Mouse (Mus musculus) kidney, embryonic 16.5 days (tissue): ENCODE results near the gene Stambpl1. TPM values are rescaled to one million over a fixed set of nuclear protein-coding genes. Genes with fewer than 3 reads are reported as not detected.

Experiments used
- ATAC-seq: fragments of 200-750 bp; cut with Nextera tagmentation; 2 replicates; pipeline ENCODE4 v1.8.0; 2017; ENCODE audit warnings: moderate TSS enrichment; ENCODE audit not compliant: low FRiP score, low TSS enrichment
- H3K27ac ChIP-seq: fragments of 300-500 bp; sonication (generic); 2 replicates; pipeline ENCODE4 v1.5.1; 2014; ENCODE audit warnings: low read length
- H3K27me3 ChIP-seq: fragments of 300-500 bp; sonication (generic); 2 replicates; pipeline ENCODE4 v1.6.1; 2014; ENCODE audit warnings: low read length, control low read depth, mixed read lengths; ENCODE audit not compliant: insufficient read depth
- H3K36me3 ChIP-seq: fragments of 300-500 bp; sonication (generic); 2 replicates; pipeline ENCODE4 v1.6.1; 2014; ENCODE audit warnings: low read length, control low read depth, mixed read lengths; ENCODE audit not compliant: insufficient read depth
- H3K4me1 ChIP-seq: fragments of 300-500 bp; sonication (generic); 2 replicates; pipeline ENCODE4 v1.6.1; 2014; ENCODE audit warnings: low read length, control low read depth, mixed read lengths; ENCODE audit not compliant: insufficient read depth
- H3K4me2 ChIP-seq: fragments of 300-500 bp; sonication (generic); replicated peaks from 2 replicates; pipeline ENCODE4 v1.6.1; 2014; ENCODE audit warnings: low read depth, low read length
- H3K4me3 ChIP-seq: fragments of 300-500 bp; sonication (generic); 2 replicates; pipeline ENCODE4 v1.5.1; 2014; ENCODE audit warnings: mild to moderate bottlenecking, low read length
- H3K9ac ChIP-seq: fragments of 300-500 bp; sonication (generic); replicated peaks from 2 replicates; pipeline ENCODE4 v1.6.1; 2014; ENCODE audit warnings: low read length
- H3K9me3 ChIP-seq: fragments of 300-500 bp; sonication (generic); 2 replicates; pipeline ENCODE4 v1.6.1; 2016; ENCODE audit warnings: low read length, control low read depth
- WGBS: fragments of 180-500 bp; shearing (Covaris S2); extraction: QIAGEN DNeasy Blood & Tissue Kit; methylation state at CpG from one replicate; pipeline ENCODE4 v1.1.7; 2014; 5-methylcytosine and 5-hydroxymethylcytosine counted together
- polyA plus RNA-seq: library from polyadenylated mRNA; unstranded; fragments of >200 nt; fragmentation: Nextera tagmentation; extraction: Ambion mirVana; gene quantifications from 2 replicates; pipeline ENCODE4 v1.2.1, GENCODE M21; 2015

Stambpl1 gene
- polyA plus RNA-seq, 1 experiment from 2014 or later = 5.0 TPM

DNA sequence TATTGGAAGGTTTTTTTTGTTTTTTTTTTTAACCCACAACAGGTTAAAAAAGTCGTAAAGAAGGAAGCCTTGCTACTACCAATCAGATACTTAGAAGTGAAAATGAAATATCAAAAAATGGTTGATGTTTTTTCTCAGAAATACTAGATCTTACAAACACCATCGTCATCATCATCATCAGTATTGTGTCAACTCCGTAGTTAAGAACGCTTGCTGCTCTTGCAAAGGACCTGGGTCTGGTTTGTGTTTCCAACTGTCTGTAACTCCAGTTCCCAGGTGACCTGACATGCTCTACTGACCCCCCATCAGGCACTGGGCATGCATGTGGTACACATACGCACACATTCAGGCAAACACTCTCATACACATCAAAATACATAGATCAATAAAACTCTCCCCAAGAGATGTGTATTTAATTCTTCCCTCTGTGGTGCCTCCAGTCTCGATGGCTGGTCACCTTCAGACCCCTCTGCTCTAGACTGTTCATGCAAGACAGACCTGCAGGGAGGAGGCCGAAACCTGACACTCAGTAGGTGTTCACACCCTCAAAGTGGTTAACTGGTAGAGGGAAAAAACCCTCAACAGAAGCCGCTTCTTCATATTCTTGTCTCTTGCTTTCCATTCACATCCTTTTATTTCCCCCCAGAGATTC is 18.0 kb downstream of the Stambpl1 start:
- Histone ChIP-seq H3K4me3 (no peak overlapping the region), H3K9ac (no peak overlapping the region), H3K4me2 (no peak overlapping the region), H3K4me1 (0 out of 2 replicates have a peak, but pooled peaks cover 9% of the 10 kb centered on the region), H3K27ac (no peak overlapping the region), H3K9me3 (no peaks in the 10 kb centered on the region), H3K36me3 (no peaks in the 10 kb centered on the region), H3K27me3 (no peaks in the 10 kb centered on the region)
- peak; percentile 82; the same call in 1 of the 2 replicates for ATAC-seq
- 58% methylated on average over 8 of the region's 8 CpGs for WGBS

DNA sequence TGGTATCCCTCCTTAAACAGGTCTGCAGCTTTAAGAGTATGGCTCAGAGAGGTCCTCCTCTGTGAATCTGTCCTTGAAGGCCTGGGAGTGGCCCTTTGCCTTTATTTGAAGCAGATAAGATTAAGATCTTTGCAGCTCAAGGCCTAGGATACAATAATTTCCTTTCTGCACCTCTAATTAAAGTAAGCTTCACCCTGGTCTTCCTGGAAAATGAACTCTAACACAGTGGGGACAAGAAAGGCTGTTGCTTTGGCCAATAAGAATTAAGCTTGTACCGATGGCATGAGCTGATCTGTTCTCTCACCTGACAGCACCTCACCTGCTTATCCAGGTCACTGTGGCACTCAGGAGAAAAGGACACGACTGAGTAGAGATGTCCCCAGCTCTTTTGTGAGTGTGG is 18.8 kb downstream of the Stambpl1 start:
- 58% methylated on average over 2 of the region's 2 CpGs for WGBS
- H3K36me3 ChIP-seq = no peaks in the 10 kb centered on the region
- H3K9me3 ChIP-seq = no peaks in the 10 kb centered on the region
- ATAC-seq = no peak
- no peak overlapping the region for H3K4me2 ChIP-seq
- 0 out of 2 replicates have a peak, but pooled peaks cover 9% of the 10 kb centered on the region for H3K4me1 ChIP-seq
- H3K9ac ChIP-seq = no peak overlapping the region
- H3K27me3 ChIP-seq = no peaks in the 10 kb centered on the region
- no peak overlapping the region for H3K4me3 ChIP-seq
- H3K27ac ChIP-seq = no peak overlapping the region

DNA sequence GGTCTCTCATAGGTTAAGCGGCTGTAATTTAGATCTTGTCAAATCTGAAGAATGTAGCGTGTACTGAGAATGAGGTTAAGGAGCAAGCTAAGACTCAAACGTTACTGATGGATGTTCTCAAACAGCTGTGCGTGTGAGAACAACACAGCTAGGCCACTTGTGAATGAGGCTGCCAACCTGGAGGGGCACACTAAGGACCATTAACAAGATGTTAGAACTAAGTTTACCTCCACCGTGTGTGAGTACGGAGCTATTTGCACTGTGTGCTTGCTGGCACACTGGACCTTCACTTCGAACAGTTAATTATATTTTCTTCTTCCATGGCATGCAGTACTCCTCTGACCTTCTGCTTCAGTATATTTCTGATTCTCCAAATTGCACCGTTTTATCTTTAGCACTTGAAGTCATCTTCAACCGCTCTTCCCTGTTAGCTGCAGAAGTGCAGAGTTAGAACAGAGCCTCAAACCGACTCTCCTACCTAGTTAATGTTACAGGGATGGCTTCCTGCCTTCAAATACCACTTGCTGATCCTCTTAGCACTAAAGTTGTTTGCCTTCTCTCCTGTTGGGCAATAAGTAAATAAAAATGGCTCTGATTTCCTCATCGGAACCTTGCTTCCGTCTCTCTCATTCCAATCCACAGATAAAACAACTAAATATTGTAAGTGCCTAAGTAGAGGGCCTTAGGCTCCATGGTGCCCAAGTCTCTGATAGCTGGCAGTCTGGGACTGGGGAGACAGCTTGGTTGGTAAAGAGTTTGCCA is 20.6 kb downstream of the Stambpl1 start:
- Histone ChIP-seq H3K27ac (no peak overlapping the region), H3K4me3 (no peak overlapping the region), H3K4me2 (no peak overlapping the region), H3K9me3 (no peaks in the 10 kb centered on the region), H3K36me3 (no peaks in the 10 kb centered on the region), H3K9ac (no peak overlapping the region), H3K4me1 (0 out of 2 replicates have a peak, but pooled peaks cover 9% of the 10 kb centered on the region), H3K27me3 (no peaks in the 10 kb centered on the region)
- 87% methylated on average over 12 of the region's 12 CpGs for WGBS
- ATAC-seq = no peak

DNA sequence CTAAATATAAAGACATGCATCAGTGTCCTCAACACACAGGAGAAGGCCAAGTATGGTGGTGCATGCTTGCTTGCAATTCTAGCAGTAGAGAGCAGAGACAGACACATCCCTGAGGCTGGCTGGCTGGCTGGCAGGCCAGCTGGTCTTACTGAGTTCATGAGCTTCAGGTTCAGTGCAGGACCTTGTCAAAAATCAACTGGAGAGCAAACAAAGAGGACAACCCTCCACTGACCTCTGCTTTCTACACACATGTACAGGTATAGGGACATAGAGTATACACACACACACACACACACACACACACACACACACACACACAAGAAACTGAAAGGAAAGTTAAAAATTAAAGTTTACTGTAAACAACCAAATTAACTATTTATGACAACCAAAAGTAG is 21.2 kb downstream of the Stambpl1 start:
- no peak for ATAC-seq
- H3K27ac ChIP-seq = no peak overlapping the region
- no peaks in the 10 kb centered on the region for H3K9me3 ChIP-seq
- no peak overlapping the region for H3K9ac ChIP-seq
- no peaks in the 10 kb centered on the region for H3K36me3 ChIP-seq
- no peaks in the 10 kb centered on the region for H3K27me3 ChIP-seq
- no peak overlapping the region for H3K4me2 ChIP-seq
- H3K4me1 ChIP-seq = 0 out of 2 replicates have a peak, but pooled peaks cover 9% of the 10 kb centered on the region
- H3K4me3 ChIP-seq = no peak overlapping the region

DNA sequence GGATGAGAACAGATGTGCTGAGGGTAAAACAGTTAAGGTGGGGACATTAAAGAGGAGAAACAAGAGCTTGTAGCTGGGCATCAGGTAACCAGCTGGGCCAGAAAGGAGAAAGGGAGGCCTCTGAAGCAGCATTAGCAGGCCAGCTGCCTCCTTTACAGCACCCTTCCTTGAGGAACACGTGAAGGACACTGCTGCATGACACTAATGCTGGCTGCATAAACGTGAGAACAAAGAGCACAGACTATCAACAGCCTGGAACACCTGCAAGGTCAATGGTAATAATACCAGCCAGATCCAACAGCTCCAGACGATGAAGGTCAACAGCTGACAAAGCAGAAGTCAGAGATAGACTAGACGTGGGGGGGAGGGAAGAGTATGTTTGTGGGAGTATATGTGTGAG is 22.1 kb downstream of the Stambpl1 start:
- Histone ChIP-seq H3K9me3 (no peaks in the 10 kb centered on the region), H3K27me3 (no peaks in the 10 kb centered on the region), H3K4me1 (0 out of 2 replicates have a peak, but pooled peaks cover 7% of the 10 kb centered on the region), H3K4me2 (no peak overlapping the region), H3K4me3 (no peak overlapping the region), H3K36me3 (no peaks in the 10 kb centered on the region), H3K27ac (no peak overlapping the region), H3K9ac (no peak overlapping the region)
- 50% methylated on average over 4 of the region's 4 CpGs for WGBS
- no peak for ATAC-seq

DNA sequence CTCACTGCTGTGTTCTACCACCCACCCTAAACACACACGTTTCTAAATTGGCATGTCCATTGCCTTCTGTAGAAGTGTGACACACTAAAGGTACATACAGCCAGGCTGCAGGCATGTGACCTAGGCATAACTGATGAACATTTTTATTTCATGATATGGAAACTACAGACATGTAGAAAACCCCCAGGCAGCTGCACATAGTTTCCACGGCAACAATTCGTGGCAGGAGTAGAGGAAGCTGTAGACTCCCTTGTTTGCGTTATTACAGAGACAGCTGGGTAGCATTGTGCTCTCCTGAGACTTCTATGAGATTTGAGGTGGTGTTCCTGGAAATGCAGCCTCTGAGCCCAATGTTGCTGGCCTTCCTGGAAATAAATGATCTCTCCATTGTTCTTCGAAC is 24.9 kb downstream of the Stambpl1 start:
- no peak overlapping the region for H3K27ac ChIP-seq
- H3K4me2 ChIP-seq = no peak overlapping the region
- H3K9ac ChIP-seq = no peak overlapping the region
- 73% methylated on average over 5 of the region's 5 CpGs for WGBS
- no peak overlapping the region for H3K4me3 ChIP-seq
- no peaks in the 10 kb centered on the region for H3K36me3 ChIP-seq
- H3K4me1 ChIP-seq = no peaks in the 10 kb centered on the region
- H3K27me3 ChIP-seq = no peaks in the 10 kb centered on the region
- no peak for ATAC-seq
- H3K9me3 ChIP-seq = no peaks in the 10 kb centered on the region

DNA sequence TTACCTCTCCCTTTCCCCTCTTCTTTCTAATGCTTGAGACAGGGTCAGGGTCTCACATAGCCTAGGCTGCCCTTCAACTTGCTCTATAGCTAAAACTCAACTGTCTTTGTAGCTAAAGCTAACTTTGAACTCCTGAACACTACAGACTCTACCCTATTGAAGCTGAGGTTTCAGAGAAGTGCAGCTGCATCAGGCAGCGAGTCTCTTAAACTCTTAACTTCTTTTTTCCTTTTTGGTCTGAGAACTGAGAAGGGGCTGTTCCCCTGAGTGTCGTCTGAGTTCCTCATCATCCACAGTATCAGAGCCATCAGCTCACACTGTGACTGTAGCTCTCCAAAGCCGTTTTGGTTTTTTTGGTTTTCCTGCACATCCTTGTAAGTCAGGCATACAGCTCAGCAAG is 25.7 kb downstream of the Stambpl1 start:
- no peaks in the 10 kb centered on the region for H3K27me3 ChIP-seq

DNA sequence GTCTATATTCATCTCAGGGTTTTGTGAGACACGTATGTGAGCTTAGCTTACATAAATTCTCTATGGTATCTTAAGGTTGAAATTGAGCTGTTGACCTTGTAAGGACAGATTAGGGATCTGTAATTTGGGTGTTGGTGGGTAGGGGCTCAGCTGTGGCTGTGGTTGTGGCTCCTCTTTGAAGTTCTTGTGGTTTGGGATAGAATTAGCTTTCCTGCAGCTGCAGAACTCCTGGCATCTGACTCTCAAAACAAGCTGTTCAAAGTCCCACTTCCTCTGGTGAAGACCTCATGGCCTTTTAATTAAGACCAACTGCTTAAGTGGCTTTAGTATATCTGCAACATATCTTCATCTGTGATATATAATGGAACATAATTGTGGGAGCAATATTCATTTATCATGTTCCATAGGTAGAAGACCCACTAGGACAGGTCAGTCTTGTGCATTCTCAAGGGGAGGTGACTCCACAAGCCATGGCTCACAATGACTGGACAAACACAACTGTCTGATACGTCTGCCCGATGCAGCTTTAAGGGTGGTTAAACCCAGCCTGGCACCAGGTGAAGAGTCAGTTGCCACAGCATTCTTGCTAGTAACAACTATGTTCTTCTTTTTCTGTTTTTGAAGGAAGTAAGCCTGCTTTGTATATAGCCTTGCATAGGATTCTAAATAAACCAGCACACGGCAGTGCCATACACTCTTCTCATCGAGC is 27.4 kb downstream of the Stambpl1 start:
- no peak overlapping the region for H3K27ac ChIP-seq

More for the DNA sequence above, 25.7 kb downstream of the Stambpl1 start:
- Histone ChIP-seq H3K4me2 (no peak overlapping the region), H3K4me1 (no peaks in the 10 kb centered on the region), H3K4me3 (no peak overlapping the region), H3K9me3 (no peaks in the 10 kb centered on the region), H3K27ac (no peak overlapping the region), H3K36me3 (no peaks in the 10 kb centered on the region), H3K9ac (no peak overlapping the region)
- 72% methylated on average over 3 of the region's 3 CpGs for WGBS
- ATAC-seq = no peak

DNA sequence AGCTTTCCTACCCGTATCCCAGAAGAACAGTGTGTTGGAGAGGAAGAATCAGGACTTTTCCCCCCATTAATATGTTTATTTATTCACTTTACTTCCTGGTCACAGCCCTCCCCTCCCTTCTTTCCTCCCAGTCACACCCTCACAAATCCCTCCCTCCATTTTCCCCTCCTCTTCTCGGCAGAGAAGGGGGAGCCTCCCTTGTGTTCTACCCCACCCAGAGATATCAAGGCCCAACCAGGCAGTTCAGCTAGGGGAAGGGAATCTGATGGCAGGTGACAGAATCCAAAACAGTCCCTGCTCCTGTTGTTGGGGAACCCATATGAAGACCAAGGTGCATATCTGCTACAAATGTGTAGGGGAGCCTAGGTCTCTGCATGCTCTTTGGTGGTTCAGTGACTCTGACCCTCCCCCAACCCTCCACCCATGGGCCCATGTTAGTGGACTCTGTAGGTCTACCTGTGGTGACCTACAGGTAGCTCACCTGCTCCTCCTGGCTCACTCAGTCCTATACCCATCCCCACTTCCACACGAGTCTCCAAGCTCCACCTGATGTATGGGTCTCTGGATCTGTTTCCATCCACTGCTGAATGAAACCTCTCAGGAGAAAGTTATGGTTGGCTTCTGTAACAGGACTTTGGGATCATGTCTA is 28.8 kb downstream of the Stambpl1 start:
- Histone ChIP-seq H3K36me3 (no peaks in the 10 kb centered on the region), H3K9me3 (no peaks in the 10 kb centered on the region), H3K4me2 (no peak overlapping the region), H3K4me1 (no peaks in the 10 kb centered on the region), H3K27me3 (no peaks in the 10 kb centered on the region), H3K9ac (no peak overlapping the region), H3K4me3 (no peak overlapping the region), H3K27ac (no peak overlapping the region)
- no peak for ATAC-seq
- 73% methylated on average over 3 of the region's 3 CpGs for WGBS

More for the DNA sequence above, 27.4 kb downstream of the Stambpl1 start:
- Histone ChIP-seq H3K4me3 (no peak overlapping the region), H3K4me2 (no peak overlapping the region), H3K4me1 (no peaks in the 10 kb centered on the region), H3K36me3 (no peaks in the 10 kb centered on the region), H3K9me3 (no peaks in the 10 kb centered on the region), H3K27me3 (no peaks in the 10 kb centered on the region), H3K9ac (no peak overlapping the region)
- no peak for ATAC-seq
- 94% methylated on average over 5 of the region's 5 CpGs for WGBS
